Mouse (Mus musculus) heart, adult 2 months (tissue): ENCODE results near the gene Hspa4. TPM values are rescaled to one million over a fixed set of nuclear protein-coding genes. Genes with fewer than 3 reads are reported as not detected.
"Not testable (repeated sequence)": the region's sequence is repeated elsewhere in the genome, so short reads cannot be mapped to it uniquely, and the experiment has no call there.

Source experiments
- DNase-seq, 2 experiments: peaks; one replicate each; pipeline ENCODE4 v3.0.0; 2021
- H3K27ac ChIP-seq: fragments of 200-600 bp; 2 replicates; pipeline ENCODE4 v1.8.1; 2022
- H3K27me3 ChIP-seq: fragments of 200-500 bp; 2 replicates; pipeline ENCODE4 v1.6.1; 2012; ENCODE audit warnings: mild to moderate bottlenecking, low read length, inconsistent platforms, mixed read lengths; ENCODE audit not compliant: control insufficient read depth, insufficient read depth
- H3K36me3 ChIP-seq: fragments of 200-500 bp; 2 replicates; pipeline ENCODE4 v1.6.1; 2012; ENCODE audit warnings: low read length, inconsistent platforms; ENCODE audit not compliant: control insufficient read depth, insufficient read depth
- H3K4me1 ChIP-seq: fragments of 200-500 bp; 2 replicates; pipeline ENCODE4 v1.6.1; 2011; ENCODE audit warnings: low read length; ENCODE audit not compliant: control insufficient read depth, insufficient read depth
- H3K4me3 ChIP-seq: fragments of 200-600 bp; 2 replicates; pipeline ENCODE4 v1.8.1; 2022
- H3K79me2 ChIP-seq: fragments of 200-500 bp; replicated peaks from 2 replicates; pipeline ENCODE4 v1.6.1; 2012; ENCODE audit warnings: mild to moderate bottlenecking, inconsistent platforms, low read length, moderate library complexity, mixed read lengths; ENCODE audit not compliant: control insufficient read depth, insufficient read depth
- H3K9ac ChIP-seq: fragments of 200-500 bp; 2 replicates; pipeline ENCODE4 v1.6.1; 2012; ENCODE audit warnings: low read depth, mild to moderate bottlenecking, control low read depth, inconsistent platforms, low read length, mixed read lengths
- CTCF ChIP-seq: fragments of 200-600 bp; IDR thresholded peaks from 2 replicates; pipeline ENCODE4 v1.8.1; 2022; ENCODE audit warnings: antibody characterized with exemption, mild to moderate bottlenecking, moderate library complexity
- EP300 ChIP-seq: fragments of 200-500 bp; IDR thresholded peaks from 2 replicates; pipeline ENCODE4 v1.6.1; 2011; ENCODE audit warnings: low read depth, low read length, control low read depth; ENCODE audit not compliant: insufficient read depth
- POLR2A ChIP-seq: fragments of 200-500 bp; IDR thresholded peaks from 2 replicates; pipeline ENCODE4 v1.6.1; 2011; ENCODE audit warnings: mild to moderate bottlenecking, low read depth, low read length, control low read depth; ENCODE audit not compliant: insufficient read depth
- WGBS: fragments of 180-500 bp; shearing (Covaris S2); methylation state at CpG from one replicate; pipeline ENCODE4 v1.1.7; 2018; 5-methylcytosine and 5-hydroxymethylcytosine counted together
- intact Hi-C: fragments of 180-260 bp; cut with DNase I; formaldehyde crosslinking; loops from one replicate; pipeline ENCODE4 v1.15.1; 2025
- long read RNA-seq: library from polyadenylated mRNA; stranded (forward); transcript quantifications from one replicate; pipeline ENCODE4 v2.0.0, GENCODE M21; 2021
- polyA plus RNA-seq: library from polyadenylated mRNA; depleted of rRNA; stranded (reverse); fragments of >200 nt; gene quantifications from 2 replicates; pipeline ENCODE4 v1.2.3, GENCODE M21; 2012; rRNA removed
- total RNA-seq, 2 experiments: library from RNA; stranded (reverse); gene quantifications; 2 replicates each; pipeline ENCODE4 v1.2.3; 2021

Gene Hspa4
- 100 to 1,000 TPM; 109 to 126 TPM for total RNA-seq
- 19.2 and 39.7 TPM in 2 replicates for polyA plus RNA-seq
- long read RNA-seq, full-length matches to known transcripts = 72 of 84 reads
- long read RNA-seq, partial matches to known transcripts = 2 of 84 reads
- long read RNA-seq, other reads (novel, unspliced or antisense) = 10 of 84 reads

GRCm38 (mm10) chr11:53300330-53301166 lies at the start of gene Hspa4:
Gene Hspa4 (minus strand): TSS chr11:53300457.
- Histone ChIP-seq H3K9ac (peak within 1 kb of the TSS; percentile 96), H3K4me3 (peak within 1 kb of the TSS; percentile 74), H3K27ac (peak within 1 kb of the TSS; percentile 93), H3K79me2 (peaks cover 2% of the 10 kb centered on the region), H3K36me3 (peaks cover 26% of the 10 kb centered on the region), H3K27me3 (no peaks in the 10 kb centered on the region), H3K4me1 (peaks cover 8% of the 10 kb centered on the region)
- TF ChIP-seq EP300 = peak; percentile 93
- TF ChIP-seq CTCF = no peak
- peak; percentile 90 for TF ChIP-seq POLR2A
- intact Hi-C loops = loop anchor here (1.0 kb wide), 2 partner anchors 24 to 51 kb away; partner anchors contain the start of gene Zcchc10
- peak; percentile 99 for DNase-seq
- WGBS = under 1% methylated on average over 58 of the region's 58 CpGs

GRCm38 (mm10) chr11:53345738-53346137 lies 45.5 kb upstream of the Hspa4 start:
- Histone ChIP-seq H3K36me3 (no peaks in the 10 kb centered on the region), H3K9ac (no peak overlapping the region), H3K4me1 (no peaks in the 10 kb centered on the region), H3K79me2 (no peaks in the 10 kb centered on the region), H3K27ac (no peak overlapping the region), H3K4me3 (no peak overlapping the region), H3K27me3 (no peaks in the 10 kb centered on the region)
- 66% methylated on average over 2 of the region's 2 CpGs for WGBS
- intact Hi-C loops = no loop called here
- TF ChIP-seq POLR2A (no peak), CTCF (no peak), EP300 (no peak)
- no peak for DNase-seq

GRCm38 (mm10) chr11:53345328-53345727 lies 45.1 kb upstream of the Hspa4 start:
- Histone ChIP-seq H3K79me2 (no peaks in the 10 kb centered on the region), H3K27ac (no peak overlapping the region), H3K27me3 (no peaks in the 10 kb centered on the region), H3K36me3 (no peaks in the 10 kb centered on the region), H3K4me3 (no peak overlapping the region), H3K9ac (no peak overlapping the region), H3K4me1 (no peaks in the 10 kb centered on the region)
- TF ChIP-seq CTCF (no peak), POLR2A (no peak), EP300 (no peak)
- 40% methylated on average over 5 of the region's 5 CpGs for WGBS
- intact Hi-C loops = no loop called here
- no peak for DNase-seq

GRCm38 (mm10) chr11:53342711-53343110 lies 42.5 kb upstream of the Hspa4 start:
- H3K79me2 ChIP-seq = no peaks in the 10 kb centered on the region
- no peak overlapping the region for H3K4me3 ChIP-seq
- no peak overlapping the region for H3K9ac ChIP-seq
- 46% methylated on average over 5 of the region's 5 CpGs for WGBS
- no peaks in the 10 kb centered on the region for H3K27me3 ChIP-seq
- TF ChIP-seq CTCF = no peak
- intact Hi-C loops = no loop called here
- H3K27ac ChIP-seq = no peak overlapping the region
- H3K36me3 ChIP-seq = no peaks in the 10 kb centered on the region
- no peaks in the 10 kb centered on the region for H3K4me1 ChIP-seq
- no peak for DNase-seq

- H3K79me2 ChIP-seq, H3K27me3 ChIP-seq, H3K4me1 ChIP-seq, DNase-seq, H3K36me3 ChIP-seq, intact Hi-C loops, H3K4me3 ChIP-seq, H3K9ac ChIP-seq, H3K27ac ChIP-seq: not testable (repeated sequence)
- WGBS = 80% methylated on average over 10 of the region's 10 CpGs
These were observed 40.8 kb upstream of the Hspa4 start for GRCm38 (mm10) chr11:53341019-53341418.

- Histone ChIP-seq H3K36me3 (no peaks in the 10 kb centered on the region), H3K9ac (no peak overlapping the region), H3K27ac (no peak overlapping the region), H3K4me1 (no peaks in the 10 kb centered on the region), H3K27me3 (no peaks in the 10 kb centered on the region), H3K4me3 (no peak overlapping the region), H3K79me2 (no peaks in the 10 kb centered on the region)
- intact Hi-C loops = no loop called here
- no peak for DNase-seq
- no peak for TF ChIP-seq EP300
- no peak for TF ChIP-seq POLR2A
- TF ChIP-seq CTCF = no peak
- 67% methylated on average over 8 of the region's 8 CpGs for WGBS
These were observed 37.4 kb upstream of the Hspa4 start for GRCm38 (mm10) chr11:53337684-53338083.
